Mouse (Mus musculus) kidney, postnatal 14 days (tissue): ENCODE data around the gene Gm21317.
"Not testable (repeated sequence)": the region's sequence is repeated elsewhere in the genome, so short reads cannot be mapped to it uniquely, and the experiment has no call there.

ENCODE experiments used
- DNase-seq: peaks from one replicate; pipeline ENCODE4 v3.0.0; 2022; ENCODE audit warnings: mixed read lengths

The Gm21317 gene

GRCm38 (mm10) chrY:82224927-82225326, at the start of gene Gm21317:
Gene Gm21317 (plus strand): TSS chrY:82225227.
- not testable (repeated sequence) for DNase-seq
